Mouse (Mus musculus) limb, embryonic 10.5 days (tissue): Measurements from ENCODE around the gene Ddt. TPM values are rescaled to one million over a fixed set of nuclear protein-coding genes. Genes with fewer than 3 reads are reported as not detected.
"Not testable (repeated sequence)": the region's sequence is repeated elsewhere in the genome, so short reads cannot be mapped to it uniquely, and the experiment has no call there.

Source experiments
- DNase-seq: peaks from one replicate; pipeline ENCODE4 v3.0.0-alpha.2; 2017; ENCODE audit warnings: low spot score
- H3K27ac ChIP-seq: fragments of 300-500 bp; sonication (generic); 2 replicates; pipeline ENCODE4 v1.5.1; 2016; ENCODE audit warnings: mild to moderate bottlenecking
- H3K27me3 ChIP-seq: fragments of 300-500 bp; sonication (generic); 2 replicates; pipeline ENCODE4 v1.6.1; 2016; ENCODE audit warnings: low read depth, mild to moderate bottlenecking; ENCODE audit not compliant: poor library complexity, severe bottlenecking
- H3K36me3 ChIP-seq: fragments of 300-500 bp; sonication (generic); 2 replicates; pipeline ENCODE4 v1.6.1; 2016; ENCODE audit warnings: mild to moderate bottlenecking, moderate library complexity
- H3K4me1 ChIP-seq: fragments of 300-500 bp; sonication (generic); 2 replicates; pipeline ENCODE4 v1.6.1; 2016
- H3K4me3 ChIP-seq: fragments of 300-500 bp; sonication (generic); 2 replicates; pipeline ENCODE4 v1.5.1; 2016; ENCODE audit warnings: mild to moderate bottlenecking, moderate library complexity
- H3K9me3 ChIP-seq: fragments of 300-500 bp; sonication (generic); replicated peaks from 2 replicates; pipeline ENCODE4 v1.6.1; 2016; ENCODE audit warnings: mild to moderate bottlenecking
- WGBS: fragments of 180-500 bp; shearing (Covaris S2); methylation state at CpG from one replicate; pipeline ENCODE4 v1.1.7; 2016; 5-methylcytosine and 5-hydroxymethylcytosine counted together
- polyA plus RNA-seq: library from polyadenylated mRNA; unstranded; fragments of >200 nt; fragmentation: Nextera tagmentation; extraction: Ambion mirVana; gene quantifications from 2 replicates; pipeline ENCODE4 v1.2.1, GENCODE M21; 2016

Ddt gene
- polyA plus RNA-seq, 1 experiment from 2014 or later = 92.5 TPM

DNA sequence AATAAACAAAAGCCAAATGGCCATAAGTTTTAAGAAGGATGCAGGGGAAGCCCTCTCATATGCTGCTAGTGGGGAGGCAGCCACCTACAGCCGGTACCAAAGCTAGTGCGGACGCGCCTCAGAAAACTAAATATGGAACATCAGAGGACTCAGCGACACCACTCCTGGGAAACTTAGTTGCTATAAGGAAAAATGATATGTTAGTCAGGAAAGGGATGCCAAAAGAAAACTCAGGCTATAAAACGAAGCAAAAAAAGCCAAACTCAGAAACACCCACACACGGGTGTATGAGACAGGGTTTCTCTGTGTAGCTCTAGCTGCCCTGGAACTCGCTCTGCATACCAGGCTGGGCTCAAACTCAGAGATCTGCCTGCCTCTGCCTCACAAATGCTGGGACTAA lies 15.1 kb upstream of the Ddt start:
- H3K36me3 ChIP-seq = no peaks in the 10 kb centered on the region

DNA sequence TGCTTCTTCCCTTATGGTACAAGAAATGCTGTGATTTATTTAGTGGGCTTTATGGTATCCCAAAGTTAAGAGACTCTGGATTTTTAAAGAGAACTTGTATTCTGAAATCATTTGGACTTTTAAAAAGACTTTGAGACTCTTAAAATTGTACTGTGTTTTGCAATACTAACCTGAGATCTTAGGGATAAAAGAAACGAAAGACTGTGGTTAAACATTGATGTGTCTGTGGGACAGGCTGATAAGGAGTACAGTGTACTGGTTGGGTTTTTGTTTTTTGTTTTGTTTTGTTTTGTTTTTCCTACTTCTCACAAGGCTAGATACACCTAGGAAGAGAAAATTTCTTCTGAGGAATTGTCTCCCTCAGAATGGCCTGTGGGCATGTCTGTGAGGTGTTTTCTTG lies 12.2 kb upstream of the Ddt start:
- no peaks in the 10 kb centered on the region for H3K36me3 ChIP-seq
- no peak overlapping the region for H3K27ac ChIP-seq
- H3K4me3 ChIP-seq = no peak overlapping the region
- DNase-seq = no peak
- H3K27me3 ChIP-seq = peaks cover 19% of the 10 kb centered on the region
- peaks cover 9% of the 10 kb centered on the region for H3K4me1 ChIP-seq
- H3K9me3 ChIP-seq = no peaks in the 10 kb centered on the region
- WGBS = 76% methylated on average over 1 of the region's 1 CpGs

More for the DNA sequence above, 15.1 kb upstream of the Ddt start:
- peaks cover 5% of the 10 kb centered on the region; the same call in 1 of the 2 replicates for H3K4me1 ChIP-seq
- H3K27me3 ChIP-seq = no peaks in the 10 kb centered on the region
- no peaks in the 10 kb centered on the region for H3K9me3 ChIP-seq
- DNase-seq = no peak
- 95% methylated on average over 8 of the region's 8 CpGs for WGBS
- no peak overlapping the region for H3K27ac ChIP-seq
- no peak overlapping the region for H3K4me3 ChIP-seq

DNA sequence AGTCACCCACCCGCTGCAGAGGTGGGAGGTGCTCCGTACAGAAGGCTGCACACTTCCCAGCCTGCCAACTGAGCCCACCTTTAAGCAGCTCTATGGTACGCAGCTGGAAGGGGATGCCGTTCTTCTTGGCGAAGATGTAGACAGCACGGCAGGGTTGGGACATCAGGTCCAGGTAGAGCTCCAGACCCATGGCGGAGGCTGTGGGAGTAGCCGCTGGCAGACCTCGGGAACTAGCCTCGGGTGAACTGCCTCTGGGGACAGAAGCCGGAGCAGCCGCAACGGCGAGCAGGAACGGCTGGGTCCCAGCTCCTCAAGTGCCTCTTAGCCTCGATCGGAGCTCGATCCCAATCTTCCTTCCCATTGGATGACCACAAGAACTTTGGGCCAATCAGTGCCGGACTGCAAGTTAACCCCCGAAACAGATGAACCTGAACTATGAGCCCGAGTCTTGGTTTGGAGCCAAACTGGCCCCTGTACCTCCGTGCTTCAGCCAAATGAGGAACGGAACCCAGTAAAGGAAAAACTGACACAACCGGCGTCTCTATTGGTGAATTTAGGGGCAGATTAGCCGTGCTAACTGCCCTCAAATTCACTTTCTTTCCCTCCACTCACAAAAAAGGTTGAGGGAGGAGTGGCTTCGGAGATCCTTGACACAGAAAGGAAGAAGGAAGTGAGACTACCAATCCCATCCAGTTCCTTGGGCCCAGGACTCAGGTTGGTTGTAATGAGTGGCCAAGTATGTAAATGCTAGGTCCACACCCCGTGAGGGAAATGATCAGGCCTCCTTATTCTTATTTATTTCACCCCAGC lies 7.8 kb upstream of the Ddt start, which contains the start of the genes Gm20441 and Gstt3:
Gene Gm20441 (minus strand): TSS at position 186 of the 810 bp plus-strand sequence.
Gene Gstt3 (minus strand): TSS at position 646 of the 810 bp plus-strand sequence.
- WGBS = 1% methylated on average over 28 of the region's 28 CpGs

GRCm38 (mm10) chr10:75779206-75780174 lies 6.3 kb upstream of the Ddt start:
- H3K36me3 ChIP-seq = no peaks in the 10 kb centered on the region
- peak overlapping the region; percentile 61 for H3K4me3 ChIP-seq
- 43% methylated on average over 15 of the region's 15 CpGs for WGBS
- no peak overlapping the region for H3K27ac ChIP-seq
- DNase-seq = no peak
- peaks cover 21% of the 10 kb centered on the region for H3K4me1 ChIP-seq
- H3K9me3 ChIP-seq = no peaks in the 10 kb centered on the region
- H3K27me3 ChIP-seq = peaks cover 39% of the 10 kb centered on the region

More for the DNA sequence above, 7.8 kb upstream of the Ddt start, which contains the start of the genes Gm20441 and Gstt3:
- DNase-seq = peak; percentile 66
- H3K27me3 ChIP-seq = peaks cover 39% of the 10 kb centered on the region
- H3K27ac ChIP-seq = peak within 1 kb of the TSS; percentile 66
- H3K4me3 ChIP-seq = peak within 1 kb of the TSS; percentile 61
- no peaks in the 10 kb centered on the region for H3K36me3 ChIP-seq
- no peaks in the 10 kb centered on the region for H3K9me3 ChIP-seq
- H3K4me1 ChIP-seq = peaks cover 21% of the 10 kb centered on the region

DNA sequence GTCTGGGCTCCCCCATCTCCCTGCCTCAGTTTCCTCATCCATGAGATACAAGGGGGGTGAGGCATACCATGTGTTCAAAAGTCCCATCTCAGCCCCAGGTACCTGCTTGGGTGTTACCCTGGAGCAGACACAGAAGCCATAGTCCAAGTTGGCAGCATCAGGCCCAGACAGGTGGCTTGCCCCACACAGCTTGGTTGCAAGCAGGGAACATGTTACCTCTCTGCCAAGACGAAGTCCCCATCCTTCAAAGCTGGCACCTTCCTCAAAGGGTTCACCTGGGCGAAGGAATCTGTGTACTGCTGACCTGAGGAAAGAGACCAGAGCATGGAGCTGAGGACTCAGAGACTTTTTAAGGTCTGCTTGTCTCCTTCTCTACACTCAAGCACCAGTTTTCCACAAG lies 4.7 kb upstream of the Ddt start:
- H3K27me3 ChIP-seq = peaks cover 39% of the 10 kb centered on the region
- H3K36me3 ChIP-seq = no peaks in the 10 kb centered on the region
- 88% methylated on average over 2 of the region's 2 CpGs for WGBS
- peaks cover 27% of the 10 kb centered on the region for H3K4me1 ChIP-seq
- no peak overlapping the region for H3K4me3 ChIP-seq
- H3K9me3 ChIP-seq = no peaks in the 10 kb centered on the region
- H3K27ac ChIP-seq = no peak overlapping the region
- no peak for DNase-seq

DNA sequence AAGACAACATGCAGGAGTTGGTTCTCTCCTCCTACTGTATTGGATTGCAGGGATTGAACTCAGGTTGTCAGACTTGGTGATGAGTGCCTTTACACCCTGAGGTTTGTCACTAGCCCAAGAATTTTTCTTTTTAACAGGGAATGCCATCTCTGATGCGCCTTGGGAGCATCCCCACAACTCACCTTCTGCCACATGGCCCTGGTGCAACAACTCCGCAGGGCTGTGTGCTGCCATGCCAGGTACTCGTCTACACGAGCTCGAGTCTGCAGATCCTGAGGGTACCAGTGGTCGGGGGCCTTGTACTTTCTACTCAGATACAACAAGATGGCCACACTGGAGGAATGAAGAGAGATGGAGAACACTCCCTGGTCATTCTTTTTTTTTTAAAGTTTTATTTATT lies 3.3 kb upstream of the Ddt start:
- Histone ChIP-seq H3K9me3 (no peaks in the 10 kb centered on the region), H3K36me3 (no peaks in the 10 kb centered on the region), H3K27me3 (peaks cover 27% of the 10 kb centered on the region), H3K27ac (no peak overlapping the region), H3K4me1 (peaks cover 35% of the 10 kb centered on the region), H3K4me3 (no peak overlapping the region)
- DNase-seq = no peak
- WGBS = 89% methylated on average over 6 of the region's 6 CpGs

DNA sequence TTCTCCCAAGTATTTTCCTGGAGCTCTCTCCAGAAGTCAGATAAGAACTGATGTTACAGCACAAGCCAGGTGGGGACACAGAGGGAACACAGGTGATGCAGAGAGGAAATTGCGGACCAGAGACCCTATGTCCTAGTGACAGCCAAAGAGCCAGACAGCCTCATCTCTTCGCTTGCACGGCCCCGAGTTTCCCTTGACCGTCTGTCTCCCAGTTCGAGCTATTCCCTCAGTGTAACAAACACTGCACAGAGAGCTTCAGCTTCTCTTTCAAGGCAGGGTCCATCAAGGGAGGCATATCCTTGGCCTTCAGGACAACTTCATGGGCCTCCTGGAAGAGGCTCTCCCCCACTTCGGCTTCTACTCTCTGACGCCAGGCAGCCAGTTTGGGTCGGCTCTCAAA lies 1.4 kb upstream of the Ddt start:
- Histone ChIP-seq H3K4me3 (no peak overlapping the region), H3K27me3 (peaks cover 11% of the 10 kb centered on the region), H3K36me3 (no peaks in the 10 kb centered on the region), H3K27ac (no peak overlapping the region), H3K4me1 (peaks cover 18% of the 10 kb centered on the region), H3K9me3 (no peaks in the 10 kb centered on the region)
- 93% methylated on average over 9 of the region's 9 CpGs for WGBS
- DNase-seq = no peak

- DNase-seq = no peak
- peaks cover 14% of the 10 kb centered on the region for H3K4me1 ChIP-seq
- H3K4me3 ChIP-seq = no peak overlapping the region
- no peaks in the 10 kb centered on the region for H3K36me3 ChIP-seq
- H3K27me3 ChIP-seq = peaks cover 7% of the 10 kb centered on the region
- 93% methylated on average over 5 of the region's 5 CpGs for WGBS
- H3K9me3 ChIP-seq = no peaks in the 10 kb centered on the region
- H3K27ac ChIP-seq = no peak overlapping the region
Observed at GRCm38 (mm10) chr10:75774102-75774501, 888 bp upstream of the Ddt start.

DNA sequence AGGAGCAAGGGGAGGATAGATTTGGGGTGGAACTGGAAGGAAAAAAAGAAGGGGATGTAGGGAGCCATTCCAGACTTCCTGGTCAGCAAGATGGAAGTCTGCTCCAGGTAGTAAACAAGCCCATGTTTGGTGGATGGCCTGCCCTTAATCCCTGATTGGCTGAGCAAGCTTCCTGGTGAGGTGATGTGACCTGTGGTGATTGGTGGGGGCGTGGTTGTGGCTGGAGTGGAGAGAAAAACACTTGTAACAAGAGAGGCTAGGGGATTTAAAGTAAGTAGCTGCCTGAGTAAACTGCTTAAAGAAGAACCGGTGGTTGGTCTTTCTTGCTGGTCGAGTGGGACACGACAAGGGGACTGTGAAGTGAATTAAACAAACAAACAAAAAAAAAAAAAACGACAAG lies 5.5 kb downstream of the Ddt start:
- not testable (repeated sequence) for H3K27ac ChIP-seq, H3K4me3 ChIP-seq, DNase-seq, H3K9me3 ChIP-seq, H3K36me3 ChIP-seq, H3K27me3 ChIP-seq
- 47% methylated on average over 5 of the region's 5 CpGs for WGBS
- peaks cover 18% of the 10 kb centered on the region for H3K4me1 ChIP-seq

GRCm38 (mm10) chr10:75766856-75767255 lies 6.4 kb downstream of the Ddt start:
- DNase-seq = no peak
- Histone ChIP-seq H3K27me3 (no peaks in the 10 kb centered on the region), H3K27ac (no peak overlapping the region), H3K4me1 (peaks cover 14% of the 10 kb centered on the region), H3K4me3 (no peak overlapping the region), H3K9me3 (no peaks in the 10 kb centered on the region), H3K36me3 (peaks cover under 1% of the 10 kb centered on the region; the same call in 1 of the 2 replicates)
- 91% methylated on average over 6 of the region's 6 CpGs for WGBS

DNA sequence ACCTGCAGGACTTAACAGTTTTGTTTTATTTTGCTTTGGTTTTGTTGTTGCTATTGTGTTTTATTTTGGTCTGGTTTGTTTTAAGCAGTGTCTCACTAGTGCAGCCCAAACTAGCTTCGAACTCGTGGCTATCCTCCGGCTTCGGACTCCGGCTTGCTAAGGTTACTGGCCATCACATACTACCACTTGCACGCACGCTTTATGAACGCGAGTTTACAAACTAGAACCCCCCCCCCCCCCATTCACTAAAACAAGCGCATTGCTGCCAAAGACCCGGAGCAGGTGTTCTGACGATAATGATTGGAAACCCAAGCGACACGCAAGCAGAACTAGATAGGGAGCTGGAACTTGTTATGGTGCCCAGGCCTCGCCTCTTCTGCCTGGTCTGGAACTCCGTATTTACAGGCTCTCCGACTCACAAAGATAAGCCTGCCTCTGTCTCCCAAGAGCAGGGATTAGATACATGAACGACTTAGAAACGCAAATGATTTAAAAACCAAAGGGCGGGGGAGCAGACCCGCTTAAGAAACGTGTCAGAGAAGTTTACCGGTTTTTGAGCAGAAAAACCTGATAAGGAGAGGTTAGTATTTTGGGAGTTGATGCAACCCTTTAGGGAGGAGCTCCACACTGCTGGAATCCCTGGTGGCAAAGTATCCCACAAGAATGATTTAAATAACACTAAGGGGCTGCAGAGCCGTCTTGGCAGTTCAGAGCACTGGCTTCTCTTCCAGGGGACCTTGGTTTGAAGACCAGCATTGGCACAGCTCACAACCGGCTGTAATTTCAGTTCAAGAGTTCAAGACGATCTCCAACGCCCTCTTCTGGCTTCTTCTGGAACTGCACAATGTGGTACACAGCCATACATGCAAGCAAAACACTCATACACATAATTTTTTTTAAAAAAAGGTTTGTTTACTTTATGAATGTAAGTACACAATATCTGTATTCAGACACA lies 8.4 kb downstream of the Ddt start:
- peak; percentile 82 for DNase-seq
- H3K36me3 ChIP-seq = peaks cover 19% of the 10 kb centered on the region
- peak overlapping the region; percentile 86 for H3K27ac ChIP-seq
- no peaks in the 10 kb centered on the region for H3K9me3 ChIP-seq
- no peaks in the 10 kb centered on the region for H3K27me3 ChIP-seq
- H3K4me3 ChIP-seq = peak overlapping the region; percentile 93
- 2% methylated on average over 27 of the region's 27 CpGs for WGBS
- peaks cover 14% of the 10 kb centered on the region for H3K4me1 ChIP-seq
